Mouse (Mus musculus): ENCODE results near the gene Gm11037. TPM values are rescaled to one million over a fixed set of nuclear protein-coding genes. Genes with fewer than 3 reads are reported as not detected.

The Gm11037 gene
- polyA plus RNA-seq, 1 experiment from 2014 or later: not detected

GRCm38 (mm10) chr2:131143007-131143780 is 9.9 kb downstream of the Gm11037 start:
- ATAC-seq (ENCODE audit: insufficient number of reproducible peaks, insufficient read depth, low FRiP score, low TSS enrichment): no peak
- 66% methylated on average over 22 of the region's 22 CpGs for WGBS
- H3K36me3 ChIP-seq: peaks cover 93% of the 10 kb centered on the region
- H3K9ac ChIP-seq: no peak overlapping the region
- no peaks in the 10 kb centered on the region for H3K4me1 ChIP-seq
- no peak overlapping the region for H3K4me2 ChIP-seq (replicated peaks)
- no peak overlapping the region for H3K4me3 ChIP-seq
- no peak overlapping the region for H3K27ac ChIP-seq
- no peaks in the 10 kb centered on the region for H3K9me3 ChIP-seq
- H3K27me3 ChIP-seq: no peaks in the 10 kb centered on the region

- 67% methylated on average over 13 of the region's 13 CpGs for WGBS
- Histone ChIP-seq H3K27me3 (no peaks in the 10 kb centered on the region), H3K27ac (no peak overlapping the region), H3K4me2 (replicated peaks) (no peak overlapping the region), H3K9me3 (no peaks in the 10 kb centered on the region), H3K9ac (no peak overlapping the region), H3K4me1 (no peaks in the 10 kb centered on the region), H3K36me3 (peaks cover 93% of the 10 kb centered on the region), H3K4me3 (no peak overlapping the region)
- ATAC-seq (ENCODE audit: insufficient number of reproducible peaks, insufficient read depth, low FRiP score, low TSS enrichment): no peak
These were observed 11.8 kb downstream of the Gm11037 start for GRCm38 (mm10) chr2:131145121-131145520.

- no peak overlapping the region for H3K27ac ChIP-seq
- no peaks in the 10 kb centered on the region for H3K9me3 ChIP-seq
- 82% methylated on average over 2 of the region's 2 CpGs for WGBS
- no peaks in the 10 kb centered on the region for H3K4me1 ChIP-seq
- H3K36me3 ChIP-seq: peaks cover 94% of the 10 kb centered on the region
- no peak for ATAC-seq (ENCODE audit: insufficient number of reproducible peaks, insufficient read depth, low FRiP score, low TSS enrichment)
- no peaks in the 10 kb centered on the region for H3K27me3 ChIP-seq
- no peak overlapping the region for H3K9ac ChIP-seq
- H3K4me3 ChIP-seq: no peak overlapping the region
- no peak overlapping the region for H3K4me2 ChIP-seq (replicated peaks)
These were observed 12.2 kb downstream of the Gm11037 start for GRCm38 (mm10) chr2:131145536-131145935.

- peaks cover 94% of the 10 kb centered on the region for H3K36me3 ChIP-seq
- H3K9ac ChIP-seq: no peak overlapping the region
- no peaks in the 10 kb centered on the region for H3K4me1 ChIP-seq
- no peak for ATAC-seq (ENCODE audit: insufficient number of reproducible peaks, insufficient read depth, low FRiP score, low TSS enrichment)
- H3K27ac ChIP-seq: no peak overlapping the region
- no peaks in the 10 kb centered on the region for H3K27me3 ChIP-seq
- WGBS: 87% methylated on average over 21 of the region's 21 CpGs
- no peaks in the 10 kb centered on the region for H3K9me3 ChIP-seq
- no peak overlapping the region for H3K4me3 ChIP-seq
- no peak overlapping the region for H3K4me2 ChIP-seq (replicated peaks)
These were observed 13.1 kb downstream of the Gm11037 start for GRCm38 (mm10) chr2:131146193-131147042.

- no peak overlapping the region for H3K4me2 ChIP-seq (replicated peaks)
- H3K4me1 ChIP-seq: no peaks in the 10 kb centered on the region
- H3K36me3 ChIP-seq: peaks cover 92% of the 10 kb centered on the region
- H3K27me3 ChIP-seq: no peaks in the 10 kb centered on the region
- H3K4me3 ChIP-seq: no peak overlapping the region
- H3K9ac ChIP-seq: no peak overlapping the region
- WGBS: 97% methylated on average over 8 of the region's 8 CpGs
- ATAC-seq (ENCODE audit: insufficient number of reproducible peaks, insufficient read depth, low FRiP score, low TSS enrichment): no peak
- no peaks in the 10 kb centered on the region for H3K9me3 ChIP-seq
- H3K27ac ChIP-seq: no peak overlapping the region
These were observed 13.7 kb downstream of the Gm11037 start for GRCm38 (mm10) chr2:131147043-131147365.

- ATAC-seq (ENCODE audit: insufficient number of reproducible peaks, insufficient read depth, low FRiP score, low TSS enrichment): no peak
- H3K9me3 ChIP-seq: no peaks in the 10 kb centered on the region
- no peak overlapping the region for H3K9ac ChIP-seq
- no peak overlapping the region for H3K4me3 ChIP-seq
- peaks cover 86% of the 10 kb centered on the region for H3K36me3 ChIP-seq
- H3K27ac ChIP-seq: no peak overlapping the region
- H3K4me1 ChIP-seq: no peaks in the 10 kb centered on the region
- H3K27me3 ChIP-seq: no peaks in the 10 kb centered on the region
- WGBS: 84% methylated on average over 8 of the region's 8 CpGs
- H3K4me2 ChIP-seq (replicated peaks): no peak overlapping the region
These were observed 15.3 kb downstream of the Gm11037 start for GRCm38 (mm10) chr2:131148353-131149253.

- peaks cover 82% of the 10 kb centered on the region for H3K36me3 ChIP-seq
- H3K9me3 ChIP-seq: no peaks in the 10 kb centered on the region
- H3K4me3 ChIP-seq: no peak overlapping the region
- no peak overlapping the region for H3K9ac ChIP-seq
- no peaks in the 10 kb centered on the region for H3K4me1 ChIP-seq
- no peak overlapping the region for H3K4me2 ChIP-seq (replicated peaks)
- no peak overlapping the region for H3K27ac ChIP-seq
- no peaks in the 10 kb centered on the region for H3K27me3 ChIP-seq
- ATAC-seq (ENCODE audit: insufficient number of reproducible peaks, insufficient read depth, low FRiP score, low TSS enrichment): no peak
- whole genome bisulfite sequencing: 93% methylated on average over 3 of the region's 3 CpGs
These were observed 15.9 kb downstream of the Gm11037 start for GRCm38 (mm10) chr2:131149254-131149578.

- peaks cover 2% of the 10 kb centered on the region; the same call in 1 of the 2 replicates for H3K4me1 ChIP-seq
- peaks cover 54% of the 10 kb centered on the region for H3K36me3 ChIP-seq
- H3K4me2 ChIP-seq (replicated peaks): no peak overlapping the region
- H3K27ac ChIP-seq: no peak overlapping the region
- no peak for ATAC-seq (ENCODE audit: insufficient number of reproducible peaks, insufficient read depth, low FRiP score, low TSS enrichment)
- H3K9ac ChIP-seq: no peak overlapping the region
- no peak overlapping the region for H3K4me3 ChIP-seq
- WGBS: 90% methylated on average over 7 of the region's 7 CpGs
- no peaks in the 10 kb centered on the region for H3K27me3 ChIP-seq
- H3K9me3 ChIP-seq: no peaks in the 10 kb centered on the region
These were observed 19.0 kb downstream of the Gm11037 start for GRCm38 (mm10) chr2:131152166-131152730.

GRCm38 (mm10) chr2:131154036-131154435 is 20.7 kb downstream of the Gm11037 start:
- no peak overlapping the region for H3K9ac ChIP-seq
- ATAC-seq (ENCODE audit: insufficient number of reproducible peaks, insufficient read depth, low FRiP score, low TSS enrichment): no peak
- WGBS: 91% methylated on average over 4 of the region's 4 CpGs
- peaks cover 20% of the 10 kb centered on the region for H3K4me1 ChIP-seq
- H3K36me3 ChIP-seq: peaks cover 36% of the 10 kb centered on the region
- no peak overlapping the region for H3K27ac ChIP-seq
- H3K4me3 ChIP-seq: no peak overlapping the region
- H3K4me2 ChIP-seq (replicated peaks): no peak overlapping the region
- H3K9me3 ChIP-seq: no peaks in the 10 kb centered on the region
- H3K27me3 ChIP-seq: no peaks in the 10 kb centered on the region

- no peaks in the 10 kb centered on the region for H3K9me3 ChIP-seq
- no peak overlapping the region for H3K9ac ChIP-seq
- H3K27ac ChIP-seq: no peak overlapping the region
- no peak for ATAC-seq (ENCODE audit: insufficient number of reproducible peaks, insufficient read depth, low FRiP score, low TSS enrichment)
- no peak overlapping the region for H3K4me2 ChIP-seq (replicated peaks)
- H3K4me3 ChIP-seq: no peak overlapping the region
- H3K36me3 ChIP-seq: peaks cover 10% of the 10 kb centered on the region
- peaks cover 24% of the 10 kb centered on the region for H3K4me1 ChIP-seq
- 87% methylated on average over 7 of the region's 7 CpGs for WGBS
- H3K27me3 ChIP-seq: no peaks in the 10 kb centered on the region
These were observed 23.7 kb downstream of the Gm11037 start for GRCm38 (mm10) chr2:131156987-131157386.

- H3K4me3 ChIP-seq: peak overlapping the region; percentile 78
- no peaks in the 10 kb centered on the region; the same call in 1 of the 2 replicates for H3K36me3 ChIP-seq
- under 1% methylated on average over 18 of the region's 18 CpGs for WGBS
- peaks cover 30% of the 10 kb centered on the region for H3K4me1 ChIP-seq
- ATAC-seq (ENCODE audit: insufficient number of reproducible peaks, insufficient read depth, low FRiP score, low TSS enrichment): peak; percentile 50
- H3K27ac ChIP-seq: peak overlapping the region; percentile 80
- no peaks in the 10 kb centered on the region for H3K9me3 ChIP-seq
- H3K9ac ChIP-seq: peak overlapping the region; percentile 77
- H3K4me2 ChIP-seq (replicated peaks): peak overlapping the region; percentile 91
- no peaks in the 10 kb centered on the region for H3K27me3 ChIP-seq
These were observed 26.2 kb downstream of the Gm11037 start for GRCm38 (mm10) chr2:131159491-131159910.

Data from embryonic facial prominence, embryonic 12.5 days (tissue).